Mouse (Mus musculus): ENCODE results near the gene Dlg2. TPM values are rescaled to one million over a fixed set of nuclear protein-coding genes. Genes with fewer than 3 reads are reported as not detected.
A peak's percentile ranks its signal among the peaks of the same experiment; 100 is the strongest.

The Dlg2 gene
- polyA plus RNA-seq, 1 experiment from 2014 or later = 30.0 TPM

DNA sequence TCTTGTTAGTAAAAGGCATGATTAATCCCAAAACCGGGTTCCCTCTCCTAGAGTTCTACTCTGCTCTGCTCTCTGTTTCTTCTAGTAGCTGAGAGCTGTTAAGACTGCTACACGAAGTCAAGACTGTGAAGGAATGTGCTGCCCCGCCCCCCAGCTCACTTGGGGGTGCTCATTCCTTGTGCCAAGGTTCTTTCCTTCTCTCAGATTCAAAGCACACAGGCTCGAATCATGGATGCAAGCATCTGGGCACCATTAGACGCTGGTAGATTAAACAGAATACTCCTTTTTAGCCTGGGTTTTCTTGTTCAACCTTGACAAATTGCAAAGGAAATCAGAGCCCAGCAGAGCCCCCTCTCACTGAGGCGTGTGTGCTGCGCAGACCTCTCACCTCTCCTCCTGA is 1804.5 kb downstream of the Dlg2 start:
- no peak for ATAC-seq (ENCODE audit: low FRiP score)
- no peak for DNase-seq (ENCODE audit: low spot score)
- H3K4me1 ChIP-seq (replicated peaks; ENCODE audit: control insufficient read depth, insufficient read depth, low read length) = peaks cover 7% of the 10 kb centered on the region

DNA sequence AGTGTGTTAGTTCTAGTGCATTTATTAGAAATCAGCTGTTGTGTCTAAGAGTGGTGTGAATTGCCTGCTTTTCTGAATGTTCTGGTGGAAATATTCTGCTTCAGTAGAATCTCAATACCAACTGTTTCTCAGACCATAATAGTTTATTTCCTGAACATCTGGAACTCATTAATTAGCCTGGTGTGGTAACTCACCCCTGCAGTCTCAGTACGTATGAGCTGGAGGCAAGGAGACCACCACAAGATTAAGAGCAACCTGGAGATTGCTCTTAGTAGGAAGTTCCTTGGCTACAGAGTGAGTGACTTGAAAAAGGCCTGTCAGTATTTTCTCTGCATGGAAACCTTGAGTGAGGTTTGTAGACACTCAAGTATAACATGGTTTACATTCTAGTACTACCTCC is 1810.6 kb downstream of the Dlg2 start:
- Histone ChIP-seq H3K27ac (no peak overlapping the region), H3K4me3 (replicated peaks; ENCODE audit: low read length) (no peak overlapping the region), H3K4me2 (replicated peaks) (no peak overlapping the region), H3K9me3 (ENCODE audit: control insufficient read depth, low read length) (no peaks in the 10 kb centered on the region), H3K4me1 (replicated peaks; ENCODE audit: control insufficient read depth, insufficient read depth, low read length) (no peaks in the 10 kb centered on the region), H3K27me3 (ENCODE audit: control insufficient read depth, insufficient read depth, low read length) (no peaks in the 10 kb centered on the region), H3K9ac (no peak overlapping the region), H3K36me3 (replicated peaks; ENCODE audit: control insufficient read depth, insufficient read depth) (no peaks in the 10 kb centered on the region)
- DNase-seq (ENCODE audit: low spot score) = no peak
- 59% methylated on average over 1 of the region's 1 CpGs for WGBS
- ATAC-seq (ENCODE audit: low FRiP score) = no peak

More for the DNA sequence above, 1804.5 kb downstream of the Dlg2 start:
- Histone ChIP-seq H3K27me3 (ENCODE audit: control insufficient read depth, insufficient read depth, low read length) (no peaks in the 10 kb centered on the region), H3K9me3 (ENCODE audit: control insufficient read depth, low read length) (no peaks in the 10 kb centered on the region), H3K4me3 (replicated peaks; ENCODE audit: low read length) (no peak overlapping the region), H3K9ac (no peak overlapping the region), H3K27ac (no peak overlapping the region), H3K4me2 (replicated peaks) (no peak overlapping the region), H3K36me3 (replicated peaks; ENCODE audit: control insufficient read depth, insufficient read depth) (no peaks in the 10 kb centered on the region)
- 30% methylated on average over 7 of the region's 7 CpGs for WGBS

DNA sequence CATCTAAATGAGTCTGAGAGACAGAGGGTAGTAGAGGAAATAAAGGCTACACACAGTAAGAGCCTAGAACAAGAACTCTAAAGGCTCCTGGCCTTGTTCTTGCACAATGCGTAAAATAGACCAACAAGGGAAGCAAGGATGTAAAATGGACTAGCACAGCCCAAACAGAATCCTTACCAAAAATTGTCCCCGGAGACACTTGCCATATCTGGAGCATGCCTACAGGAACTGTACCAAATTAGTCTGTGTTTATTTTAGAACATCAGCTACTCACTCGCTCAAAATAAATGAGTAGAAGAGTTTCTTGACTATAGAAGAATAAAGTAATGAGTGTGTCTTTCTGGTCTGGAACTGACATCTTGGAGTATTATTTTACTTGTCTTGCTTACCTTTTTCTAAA is 1812.3 kb downstream of the Dlg2 start:
- DNase-seq (ENCODE audit: low spot score) = no peak
- WGBS = 96% methylated on average over 3 of the region's 3 CpGs
- no peaks in the 10 kb centered on the region for H3K9me3 ChIP-seq (ENCODE audit: control insufficient read depth, low read length)
- no peak overlapping the region for H3K4me2 ChIP-seq (replicated peaks)
- no peak overlapping the region for H3K4me3 ChIP-seq (replicated peaks; ENCODE audit: low read length)
- no peaks in the 10 kb centered on the region for H3K27me3 ChIP-seq (ENCODE audit: control insufficient read depth, insufficient read depth, low read length)
- H3K9ac ChIP-seq = no peak overlapping the region
- H3K27ac ChIP-seq = no peak overlapping the region
- H3K36me3 ChIP-seq (replicated peaks; ENCODE audit: control insufficient read depth, insufficient read depth) = no peaks in the 10 kb centered on the region
- H3K4me1 ChIP-seq (replicated peaks; ENCODE audit: control insufficient read depth, insufficient read depth, low read length) = no peaks in the 10 kb centered on the region
- ATAC-seq (ENCODE audit: low FRiP score) = no peak

DNA sequence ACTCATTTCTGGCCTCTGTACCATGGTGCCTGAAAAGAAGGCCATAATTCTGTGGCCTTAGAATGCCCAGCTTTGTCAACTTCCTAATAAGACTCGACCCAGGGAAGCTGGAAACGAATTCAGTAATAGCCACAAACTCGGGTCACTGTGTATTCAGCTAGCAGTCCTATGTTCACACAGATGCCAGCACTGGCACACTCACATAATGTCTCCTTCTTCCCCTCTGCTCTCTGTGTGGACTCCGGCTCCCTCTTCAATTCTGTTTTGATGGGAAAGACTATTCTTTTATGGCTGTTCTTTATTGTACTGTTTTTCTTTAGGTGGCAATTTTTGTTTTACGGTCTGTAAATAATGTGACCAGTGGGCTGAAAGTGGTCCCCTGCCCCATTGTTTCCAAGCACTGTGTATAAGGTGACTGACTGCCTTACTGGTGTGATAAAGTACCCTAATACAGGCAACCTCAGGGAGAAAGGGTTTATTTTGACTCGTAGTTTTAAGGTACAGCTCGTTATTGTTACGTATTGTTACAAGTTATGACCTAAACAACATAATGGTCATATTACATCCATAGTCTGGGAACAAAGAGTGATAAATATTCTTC is 1816.5 kb downstream of the Dlg2 start:
- no peak overlapping the region for H3K9ac ChIP-seq
- no peaks in the 10 kb centered on the region for H3K27me3 ChIP-seq (ENCODE audit: control insufficient read depth, insufficient read depth, low read length)
- H3K4me1 ChIP-seq (replicated peaks; ENCODE audit: control insufficient read depth, insufficient read depth, low read length) = no peaks in the 10 kb centered on the region
- ATAC-seq (ENCODE audit: low FRiP score) = no peak
- H3K4me3 ChIP-seq (replicated peaks; ENCODE audit: low read length) = no peak overlapping the region
- no peak overlapping the region for H3K4me2 ChIP-seq (replicated peaks)
- DNase-seq (ENCODE audit: low spot score) = no peak
- no peak overlapping the region for H3K27ac ChIP-seq
- WGBS = 72% methylated on average over 8 of the region's 8 CpGs
- no peaks in the 10 kb centered on the region for H3K9me3 ChIP-seq (ENCODE audit: control insufficient read depth, low read length)
- H3K36me3 ChIP-seq (replicated peaks; ENCODE audit: control insufficient read depth, insufficient read depth) = no peaks in the 10 kb centered on the region

DNA sequence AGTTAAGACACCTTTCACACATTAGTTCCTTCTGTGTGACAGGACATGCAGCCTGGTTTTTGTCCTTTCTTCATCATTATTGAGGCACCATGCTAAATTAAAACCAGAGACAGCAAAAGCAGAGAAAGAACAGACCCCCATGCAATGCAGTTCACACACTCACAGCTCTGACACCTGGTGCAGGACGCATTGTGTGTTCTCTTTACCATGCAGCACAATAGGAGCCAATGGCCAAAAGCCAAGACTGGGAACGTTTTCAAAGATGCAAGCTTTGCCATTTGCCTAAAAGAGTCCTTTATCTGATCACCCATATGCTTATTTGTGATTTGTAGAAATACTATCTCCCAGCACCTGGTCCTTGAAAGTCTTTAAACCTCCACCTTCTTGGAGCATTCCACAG is 1824.6 kb downstream of the Dlg2 start:
- WGBS = 45% methylated on average over 2 of the region's 2 CpGs
- no peak overlapping the region for H3K4me3 ChIP-seq (replicated peaks; ENCODE audit: low read length)
- no peaks in the 10 kb centered on the region for H3K9me3 ChIP-seq (ENCODE audit: control insufficient read depth, low read length)
- H3K9ac ChIP-seq = no peak overlapping the region
- ATAC-seq (ENCODE audit: low FRiP score) = no peak
- H3K36me3 ChIP-seq (replicated peaks; ENCODE audit: control insufficient read depth, insufficient read depth) = no peaks in the 10 kb centered on the region
- DNase-seq (ENCODE audit: low spot score) = no peak
- no peaks in the 10 kb centered on the region for H3K27me3 ChIP-seq (ENCODE audit: control insufficient read depth, insufficient read depth, low read length)
- no peaks in the 10 kb centered on the region; the same call in 1 of the 2 replicates for H3K4me1 ChIP-seq (replicated peaks; ENCODE audit: control insufficient read depth, insufficient read depth, low read length)
- no peak overlapping the region for H3K27ac ChIP-seq
- no peak overlapping the region for H3K4me2 ChIP-seq (replicated peaks)

DNA sequence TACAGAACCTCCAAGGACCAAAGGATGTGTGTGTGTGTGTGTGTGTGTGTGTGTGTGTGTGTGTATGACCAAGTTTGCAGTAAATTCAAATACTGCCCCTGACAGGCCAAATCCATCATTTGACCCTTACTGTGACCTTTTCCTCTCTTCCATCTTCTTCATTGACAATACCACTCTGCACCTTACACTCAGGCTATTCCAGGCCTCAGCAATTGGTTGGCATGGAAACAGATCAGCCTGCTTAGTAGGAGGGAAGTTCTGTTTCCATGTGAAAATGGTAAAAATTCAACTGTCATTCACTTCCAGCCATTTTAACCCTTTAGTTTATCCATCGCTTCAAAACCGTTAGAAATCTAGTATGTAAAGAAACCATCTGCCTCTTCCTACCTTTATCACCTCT is 1831.2 kb downstream of the Dlg2 start:
- Histone ChIP-seq H3K27ac (no peak overlapping the region), H3K4me1 (replicated peaks; ENCODE audit: control insufficient read depth, insufficient read depth, low read length) (no peaks in the 10 kb centered on the region), H3K4me2 (replicated peaks) (no peak overlapping the region), H3K4me3 (replicated peaks; ENCODE audit: low read length) (no peak overlapping the region), H3K9me3 (ENCODE audit: control insufficient read depth, low read length) (no peaks in the 10 kb centered on the region), H3K9ac (no peak overlapping the region), H3K27me3 (ENCODE audit: control insufficient read depth, insufficient read depth, low read length) (no peaks in the 10 kb centered on the region), H3K36me3 (replicated peaks; ENCODE audit: control insufficient read depth, insufficient read depth) (no peaks in the 10 kb centered on the region)
- DNase-seq (ENCODE audit: low spot score) (no peak), ATAC-seq (ENCODE audit: low FRiP score) (no peak)
- 80% methylated on average over 2 of the region's 2 CpGs for WGBS

DNA sequence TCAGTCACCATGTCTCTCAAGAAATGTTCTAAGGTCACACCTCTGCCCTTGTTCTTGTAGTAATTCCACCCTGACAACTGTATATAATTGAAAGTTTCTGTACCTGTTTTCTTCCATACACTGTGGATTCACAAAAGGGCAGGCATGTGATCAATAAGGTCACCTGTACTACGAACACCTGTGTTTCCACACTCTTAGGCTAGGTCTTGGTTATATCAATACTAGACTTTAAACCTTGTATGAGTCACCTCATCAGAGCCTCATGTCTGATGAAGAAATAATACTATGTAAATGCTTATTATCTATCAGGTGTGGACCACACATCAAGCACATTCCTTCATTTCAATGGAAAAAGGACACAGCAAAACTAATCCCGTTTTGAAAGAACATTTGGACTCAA is 1831.7 kb downstream of the Dlg2 start:
- Histone ChIP-seq H3K4me3 (replicated peaks; ENCODE audit: low read length) (no peak overlapping the region), H3K4me1 (replicated peaks; ENCODE audit: control insufficient read depth, insufficient read depth, low read length) (no peaks in the 10 kb centered on the region), H3K27me3 (ENCODE audit: control insufficient read depth, insufficient read depth, low read length) (no peaks in the 10 kb centered on the region), H3K27ac (no peak overlapping the region), H3K9ac (no peak overlapping the region), H3K36me3 (replicated peaks; ENCODE audit: control insufficient read depth, insufficient read depth) (no peaks in the 10 kb centered on the region), H3K4me2 (replicated peaks) (no peak overlapping the region), H3K9me3 (ENCODE audit: control insufficient read depth, low read length) (no peaks in the 10 kb centered on the region)
- WGBS = 82% methylated on average over 2 of the region's 2 CpGs
- DNase-seq (ENCODE audit: low spot score) (no peak), ATAC-seq (ENCODE audit: low FRiP score) (no peak)

DNA sequence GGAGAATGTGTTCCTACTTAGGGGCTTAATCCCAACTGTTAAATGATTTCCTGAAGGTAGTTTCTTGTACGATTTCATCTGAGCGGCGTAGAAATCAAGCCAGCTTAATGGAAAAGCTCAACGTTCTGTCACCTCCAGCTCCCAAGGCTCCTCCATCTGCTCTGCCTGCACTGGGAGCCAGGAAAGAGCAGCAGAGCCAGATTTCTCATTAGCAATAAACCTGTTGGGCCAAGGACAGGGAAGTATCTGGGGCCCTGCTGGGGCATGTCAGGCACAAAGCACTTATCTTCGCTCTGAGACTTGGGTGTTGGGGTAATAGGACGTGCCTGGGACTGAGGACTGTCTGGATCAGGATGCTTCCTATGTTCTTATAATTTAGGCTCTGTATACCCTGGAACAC is 1839.9 kb downstream of the Dlg2 start:
- H3K9ac ChIP-seq = no peak overlapping the region
- H3K27ac ChIP-seq = no peak overlapping the region; the same call in 1 of the 2 replicates
- WGBS = 83% methylated on average over 6 of the region's 6 CpGs
- H3K9me3 ChIP-seq (ENCODE audit: control insufficient read depth, low read length) = no peaks in the 10 kb centered on the region
- H3K27me3 ChIP-seq (ENCODE audit: control insufficient read depth, insufficient read depth, low read length) = no peaks in the 10 kb centered on the region
- no peak for DNase-seq (ENCODE audit: low spot score)
- no peaks in the 10 kb centered on the region for H3K4me1 ChIP-seq (replicated peaks; ENCODE audit: control insufficient read depth, insufficient read depth, low read length)
- peak; percentile 34; the same call in 1 of the 2 replicates for ATAC-seq (ENCODE audit: low FRiP score)
- no peaks in the 10 kb centered on the region for H3K36me3 ChIP-seq (replicated peaks; ENCODE audit: control insufficient read depth, insufficient read depth)
- no peak overlapping the region for H3K4me2 ChIP-seq (replicated peaks)
- no peak overlapping the region for H3K4me3 ChIP-seq (replicated peaks; ENCODE audit: low read length)

DNA sequence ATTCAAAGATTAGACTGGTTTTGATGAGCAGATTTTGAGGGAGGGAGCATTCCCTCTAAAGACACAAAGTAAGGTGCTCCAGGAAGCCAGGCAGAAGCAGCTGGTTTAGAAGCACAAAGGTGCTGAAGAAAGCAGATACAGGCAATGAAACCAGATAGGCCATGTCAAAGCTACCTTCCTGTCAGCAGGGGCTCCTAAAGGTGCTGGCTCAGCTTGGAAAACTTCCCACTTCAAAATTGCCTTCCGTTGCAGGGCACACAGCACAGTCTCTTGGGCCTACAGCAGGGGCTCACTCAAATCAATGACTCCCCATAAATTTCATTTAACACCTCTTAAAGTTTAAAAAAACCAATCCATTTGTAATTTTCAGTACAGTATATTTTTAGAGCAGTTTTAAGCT is 1843.0 kb downstream of the Dlg2 start:
- Histone ChIP-seq H3K27me3 (ENCODE audit: control insufficient read depth, insufficient read depth, low read length) (no peaks in the 10 kb centered on the region), H3K4me3 (replicated peaks; ENCODE audit: low read length) (no peak overlapping the region), H3K36me3 (replicated peaks; ENCODE audit: control insufficient read depth, insufficient read depth) (no peaks in the 10 kb centered on the region), H3K27ac (no peak overlapping the region), H3K4me1 (replicated peaks; ENCODE audit: control insufficient read depth, insufficient read depth, low read length) (peaks cover 15% of the 10 kb centered on the region; the same call in 1 of the 2 replicates), H3K4me2 (replicated peaks) (no peak overlapping the region), H3K9me3 (ENCODE audit: control insufficient read depth, low read length) (no peaks in the 10 kb centered on the region), H3K9ac (no peak overlapping the region)
- DNase-seq (ENCODE audit: low spot score) (no peak), ATAC-seq (ENCODE audit: low FRiP score) (no peak)
- 60% methylated on average over 1 of the region's 1 CpGs for WGBS

DNA sequence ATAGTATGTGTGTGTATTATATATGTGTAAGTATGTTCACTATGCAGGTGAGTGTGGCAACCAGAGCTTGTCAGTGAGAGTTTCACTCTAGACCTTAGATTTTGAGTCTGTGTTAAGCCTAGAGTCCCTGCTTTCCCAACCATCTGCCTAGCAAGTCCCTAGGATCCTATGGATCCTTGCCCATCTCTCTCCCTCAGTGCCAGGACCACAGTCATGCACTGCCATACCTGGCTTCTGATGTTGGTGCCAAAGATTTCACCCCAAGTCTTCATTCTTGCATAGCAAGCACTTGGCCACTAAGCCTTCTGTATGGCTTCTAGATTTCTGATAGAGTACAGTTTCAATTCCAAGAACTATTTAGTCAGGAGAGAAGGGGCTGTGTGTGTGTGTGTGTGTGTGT is 1843.7 kb downstream of the Dlg2 start:
- no peaks in the 10 kb centered on the region for H3K9me3 ChIP-seq (ENCODE audit: control insufficient read depth, low read length)
- ATAC-seq (ENCODE audit: low FRiP score) = no peak
- peaks cover 15% of the 10 kb centered on the region; the same call in 1 of the 2 replicates for H3K4me1 ChIP-seq (replicated peaks; ENCODE audit: control insufficient read depth, insufficient read depth, low read length)
- no peaks in the 10 kb centered on the region for H3K27me3 ChIP-seq (ENCODE audit: control insufficient read depth, insufficient read depth, low read length)
- H3K4me3 ChIP-seq (replicated peaks; ENCODE audit: low read length) = no peak overlapping the region
- H3K36me3 ChIP-seq (replicated peaks; ENCODE audit: control insufficient read depth, insufficient read depth) = no peaks in the 10 kb centered on the region
- no peak overlapping the region for H3K9ac ChIP-seq
- no peak for DNase-seq (ENCODE audit: low spot score)
- no peak overlapping the region for H3K27ac ChIP-seq
- H3K4me2 ChIP-seq (replicated peaks) = no peak overlapping the region

All from hindbrain, embryonic 14.5 days (tissue).